Mouse (Mus musculus) small intestine, adult 2 months (tissue): Measurements from ENCODE around the gene Fndc7.

Source experiments
- CTCF ChIP-seq: fragments of 200-500 bp; IDR thresholded peaks from 2 replicates; pipeline ENCODE4 v1.5.1; 2012; ENCODE audit warnings: low read depth, mild to moderate bottlenecking, control low read depth, inconsistent platforms, low read length, moderate library complexity, mixed read lengths; ENCODE audit not compliant: insufficient replicate concordance, insufficient read length; ENCODE audit errors: extremely low read depth
- POLR2A ChIP-seq: fragments of 200-500 bp; IDR thresholded peaks from 2 replicates; pipeline ENCODE4 v1.6.1; 2012; ENCODE audit warnings: low read depth, mild to moderate bottlenecking, control low read depth, inconsistent platforms, low read length, moderate library complexity

DNA sequence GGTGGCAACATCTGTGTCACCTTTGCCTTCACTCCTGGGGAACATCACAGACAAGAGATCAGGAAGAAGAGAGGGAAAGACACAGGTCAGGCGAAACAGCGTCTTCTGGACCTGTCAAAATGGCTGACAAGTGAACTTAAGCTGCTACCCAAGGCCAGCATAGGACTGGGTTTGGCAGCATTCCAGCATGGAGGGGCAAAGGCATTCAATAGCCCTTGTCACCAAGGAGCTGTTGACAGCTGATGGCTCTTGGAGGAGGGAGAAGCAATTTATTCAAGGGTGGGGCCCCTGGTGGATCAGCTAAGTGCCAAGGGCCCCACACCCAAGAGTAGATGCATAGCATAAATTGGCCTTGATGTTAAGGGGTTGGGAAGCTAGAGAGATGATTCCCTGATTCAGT lies 10.7 kb downstream of the Fndc7 start:
- TF ChIP-seq CTCF (no peak), POLR2A (no peak)
